Comparison of ENCODE assay signal across 12 mouse cellular contexts in genomic region chr16:5536515-5536972, GRCm38 (mm10).
DNase-seq lines count a peak whose midpoint lies in the region; ATAC-seq and TF ChIP-seq lines count a peak whose summit lies in the region.
"Had no signal": no experiment of that assay in that cellular context is flagged by ENCODE, and none has a peak within 500 bp of the region (broad histone marks: within the 10 kb centered on the region; RNA-seq: fewer than 3 reads in every experiment).

No protein-coding gene starts in this region.

- H3K4me1 ChIP-seq in heart, embryonic 11.5 days (ENCODE audit: control insufficient read depth, insufficient read depth, low read length): peaks cover 3% of the 10 kb centered on the region; the same call in 1 of the 2 replicates
- no peaks in the 10 kb centered on the region for H3K4me1 ChIP-seq in embryonic facial prominence, embryonic 11.5 days (ENCODE audit: control insufficient read depth, insufficient read depth, low read length)
- H3K4me1 ChIP-seq in hindbrain, embryonic 15.5 days (replicated peaks): peaks cover 16% of the 10 kb centered on the region
- peaks cover 8% of the 10 kb centered on the region; the same call in 1 of the 2 replicates for H3K4me1 ChIP-seq in midbrain, postnatal 0 days (ENCODE audit: insufficient read depth, low read length)

- no peak for ATAC-seq in heart, embryonic 11.5 days (replicated peaks; ENCODE audit: insufficient number of reproducible peaks, low FRiP score, low TSS enrichment)
- ATAC-seq in embryonic facial prominence, embryonic 11.5 days (replicated peaks; ENCODE audit: insufficient number of reproducible peaks, low FRiP score, low TSS enrichment, low read depth): no peak
- ATAC-seq in hindbrain, embryonic 15.5 days (ENCODE audit: low FRiP score, low read depth): 0 out of 2 replicates have a peak, but pooled peaks have one; percentile 10
- ATAC-seq in midbrain, postnatal 0 days (ENCODE audit: low FRiP score): peak; percentile 13; the same call in 1 of the 2 replicates

- no peak overlapping the region for H3K4me3 ChIP-seq in heart, embryonic 11.5 days (ENCODE audit: low read depth, low read length)
- no peak overlapping the region for H3K4me3 ChIP-seq in embryonic facial prominence, embryonic 11.5 days (ENCODE audit: low read depth, low read length)
- no peak overlapping the region for H3K4me3 ChIP-seq in hindbrain, embryonic 15.5 days
- no peak overlapping the region for H3K4me3 ChIP-seq in midbrain, postnatal 0 days (ENCODE audit: low read depth, low read length)

- H3K36me3 ChIP-seq in heart, embryonic 11.5 days (ENCODE audit: control insufficient read depth, insufficient read depth, low read length): no peaks in the 10 kb centered on the region
- H3K36me3 ChIP-seq in embryonic facial prominence, embryonic 11.5 days (replicated peaks; ENCODE audit: control insufficient read depth, insufficient read depth, low read depth, low read length): no peaks in the 10 kb centered on the region
- no peaks in the 10 kb centered on the region for H3K36me3 ChIP-seq in hindbrain, embryonic 15.5 days
- H3K36me3 ChIP-seq in midbrain, postnatal 0 days (ENCODE audit: insufficient read depth, low read length): no peaks in the 10 kb centered on the region

- no peak overlapping the region for H3K27ac ChIP-seq in heart, embryonic 11.5 days (ENCODE audit: low read depth, low read length)
- no peak overlapping the region for H3K27ac ChIP-seq in embryonic facial prominence, embryonic 11.5 days (replicated peaks; ENCODE audit: low read depth, low read length)
- H3K27ac ChIP-seq in hindbrain, embryonic 15.5 days (replicated peaks): no peak overlapping the region
- 0 out of 2 replicates have a peak overlapping the region, but pooled peaks have one; percentile 6 for H3K27ac ChIP-seq in midbrain, postnatal 0 days (ENCODE audit: low read depth, low read length)

- H3K27me3 ChIP-seq in heart, embryonic 11.5 days (ENCODE audit: control insufficient read depth, insufficient read depth, low read length): peaks cover 4% of the 10 kb centered on the region; the same call in 1 of the 2 replicates
- H3K27me3 ChIP-seq in embryonic facial prominence, embryonic 11.5 days (ENCODE audit: control insufficient read depth, insufficient read depth, low read length): no peaks in the 10 kb centered on the region
- H3K27me3 ChIP-seq in hindbrain, embryonic 15.5 days: no peaks in the 10 kb centered on the region
- H3K27me3 ChIP-seq in midbrain, postnatal 0 days (ENCODE audit: insufficient read depth, low read length): no peaks in the 10 kb centered on the region

- peak overlapping the region; percentile 37; the same call in 1 of the 2 replicates for H3K4me2 ChIP-seq in heart, embryonic 11.5 days
- H3K4me2 ChIP-seq in embryonic facial prominence, embryonic 11.5 days (ENCODE audit: low read depth, low read length): peak overlapping the region; percentile 5
- H3K4me2 ChIP-seq in hindbrain, embryonic 15.5 days: peak overlapping the region; percentile 9; the same call in 1 of the 2 replicates
- H3K4me2 ChIP-seq in midbrain, postnatal 0 days (ENCODE audit: low read depth, low read length, poor library complexity, severe bottlenecking): peak overlapping the region; percentile 22; the same call in 1 of the 2 replicates

- no peaks in the 10 kb centered on the region for H3K9me3 ChIP-seq in heart, embryonic 11.5 days (replicated peaks; ENCODE audit: control insufficient read depth, low read length)
- no peaks in the 10 kb centered on the region for H3K9me3 ChIP-seq in embryonic facial prominence, embryonic 11.5 days (replicated peaks; ENCODE audit: control insufficient read depth, low read length)
- no peaks in the 10 kb centered on the region for H3K9me3 ChIP-seq in hindbrain, embryonic 15.5 days
- no peaks in the 10 kb centered on the region for H3K9me3 ChIP-seq in midbrain, postnatal 0 days (ENCODE audit: low read length)

- TF ChIP-seq CTCF in midbrain, postnatal 0 days (IDR thresholded peaks at IDR 0.05): no peak

- H3K9ac ChIP-seq in heart, embryonic 11.5 days (ENCODE audit: low read depth, low read length): no peak overlapping the region
- H3K9ac ChIP-seq in embryonic facial prominence, embryonic 11.5 days (replicated peaks; ENCODE audit: low read length): peak overlapping the region; percentile 5; the same call in 1 of the 2 replicates
- H3K9ac ChIP-seq in hindbrain, embryonic 15.5 days: no peak overlapping the region
- H3K9ac ChIP-seq in midbrain, postnatal 0 days (replicated peaks; ENCODE audit: low read length, poor library complexity, severe bottlenecking): peak overlapping the region; percentile 13; the same call in 1 of the 2 replicates

- DNase-seq in heart, adult 8-10 months (ENCODE audit: low spot score): no peak
- peak; percentile 46 for DNase-seq in embryonic facial prominence, embryonic 11.5 days (ENCODE audit: low spot score)
- DNase-seq in midbrain, postnatal 0 days (ENCODE audit: low spot score): no peak
- DNase-seq in frontal cortex, postnatal 14 days (ENCODE audit: low spot score in 2 of 2): no peak
- DNase-seq in T-cell, adult 2 months (ENCODE audit: low spot score): no peak
- no peak for DNase-seq in spleen, postnatal 36 days (ENCODE audit: low spot score in 2 of 2)
- DNase-seq: gastrocnemius, postnatal 10 days; kidney, postnatal 10 days; lung, postnatal 10 days; thymus, postnatal 14 days had no signal

- 10% methylated on average over 14 of the region's 14 CpGs for WGBS in heart, embryonic 11.5 days (ENCODE audit: insufficient replicate concordance)
- 11% methylated on average over 14 of the region's 14 CpGs for WGBS in embryonic facial prominence, embryonic 11.5 days
- WGBS in hindbrain, embryonic 15.5 days: 28% methylated on average over 14 of the region's 14 CpGs
- 6% methylated on average over 14 of the region's 14 CpGs for WGBS in midbrain, postnatal 0 days

Comparison
In these comparisons a context has a peak if more than half of its experiments do, and no peak if none do; other contexts are left out.
1. ATAC-seq: peak in hindbrain, embryonic 15.5 days (single experiment) and midbrain, postnatal 0 days (single experiment); none in heart, embryonic 11.5 days (single experiment) and embryonic facial prominence, embryonic 11.5 days (single experiment).
2. H3K9ac ChIP-seq: peak in embryonic facial prominence, embryonic 11.5 days (single experiment) and midbrain, postnatal 0 days (single experiment); none in heart, embryonic 11.5 days (single experiment) and hindbrain, embryonic 15.5 days (single experiment).
3. Peak in every context shown above with its lines, with median percentiles within 50 percentile points of each other: H3K4me2 ChIP-seq.